Mouse (Mus musculus) midbrain, embryonic 16.5 days (tissue): Measurements from ENCODE around the gene Hist1h4d. TPM values are rescaled to one million over a fixed set of nuclear protein-coding genes. Genes with fewer than 3 reads are reported as not detected.
A peak's percentile ranks its signal among the peaks of the same experiment; 100 is the strongest.

ENCODE experiments used
- ATAC-seq: fragments of 200-750 bp; cut with Nextera tagmentation; 2 replicates; pipeline ENCODE4 v1.8.0; 2017; ENCODE audit warnings: moderate TSS enrichment
- H3K27ac ChIP-seq: fragments of 300-500 bp; sonication (generic); 2 replicates; pipeline ENCODE4 v1.5.1; 2014; ENCODE audit warnings: mild to moderate bottlenecking, low read length, mixed read lengths
- H3K27me3 ChIP-seq: fragments of 300-500 bp; sonication (generic); 2 replicates; pipeline ENCODE4 v1.6.1; 2014; ENCODE audit warnings: low read depth, low read length, mixed read lengths; ENCODE audit not compliant: control insufficient read depth, insufficient read depth
- H3K36me3 ChIP-seq: fragments of 300-500 bp; sonication (generic); 2 replicates; pipeline ENCODE4 v1.6.1; 2014; ENCODE audit warnings: mild to moderate bottlenecking, low read length, moderate library complexity, mixed read lengths; ENCODE audit not compliant: control insufficient read depth, insufficient read depth
- H3K4me1 ChIP-seq: fragments of 300-500 bp; sonication (generic); 2 replicates; pipeline ENCODE4 v1.6.1; 2014; ENCODE audit warnings: mild to moderate bottlenecking, low read length, mixed read lengths; ENCODE audit not compliant: control insufficient read depth, insufficient read depth
- H3K4me2 ChIP-seq: fragments of 300-500 bp; sonication (generic); 2 replicates; pipeline ENCODE4 v1.6.1; 2014; ENCODE audit warnings: mild to moderate bottlenecking, low read length, mixed read lengths
- H3K4me3 ChIP-seq: fragments of 300-500 bp; sonication (generic); 2 replicates; pipeline ENCODE4 v1.5.1; 2014; ENCODE audit warnings: low read depth, mild to moderate bottlenecking, low read length, moderate library complexity, mixed read lengths
- H3K9ac ChIP-seq: fragments of 300-500 bp; sonication (generic); 2 replicates; pipeline ENCODE4 v1.6.1; 2014; ENCODE audit warnings: low read depth, low read length, mixed read lengths
- H3K9me3 ChIP-seq: fragments of 300-500 bp; sonication (generic); replicated peaks from 2 replicates; pipeline ENCODE4 v1.6.1; 2014; ENCODE audit warnings: mild to moderate bottlenecking, low read length, mixed read lengths; ENCODE audit not compliant: control insufficient read depth, poor library complexity, severe bottlenecking
- WGBS: fragments of 180-500 bp; shearing (Covaris S2); extraction: QIAGEN DNeasy Blood & Tissue Kit; methylation state at CpG from one replicate; pipeline ENCODE4 v1.1.7; 2014; 5-methylcytosine and 5-hydroxymethylcytosine counted together
- polyA plus RNA-seq: library from polyadenylated mRNA; unstranded; fragments of >200 nt; fragmentation: Nextera tagmentation; extraction: Ambion mirVana; gene quantifications from 2 replicates; pipeline ENCODE4 v1.2.1, GENCODE M21; 2015

The Hist1h4d gene
- polyA plus RNA-seq, 1 experiment from 2014 or later = 21.8 TPM

DNA sequence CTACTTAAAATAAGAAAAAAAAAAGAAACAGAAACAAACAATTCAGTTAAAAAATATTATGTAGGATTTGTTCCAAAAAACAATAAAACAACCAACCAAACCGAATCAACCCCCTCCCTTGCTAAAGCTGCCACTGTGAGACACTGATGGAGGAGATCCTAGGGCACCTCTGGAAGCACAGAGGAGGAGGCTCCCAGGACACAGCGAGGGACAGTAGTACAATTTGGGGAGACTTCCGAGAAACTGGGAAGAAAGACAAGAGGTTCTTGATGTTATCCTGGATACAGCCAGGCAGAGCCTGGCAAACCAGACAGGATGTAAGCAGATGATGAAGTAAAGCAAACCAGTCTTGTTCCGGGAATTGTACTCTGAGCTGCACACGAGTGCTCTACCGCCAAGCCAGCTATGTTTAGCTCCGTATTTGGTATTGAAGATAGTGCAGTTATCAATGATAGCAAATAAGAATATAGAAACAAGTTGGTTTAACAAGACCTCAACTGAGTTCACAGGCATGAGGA is 21.8 kb downstream of the Hist1h4d start:
- Histone ChIP-seq H3K27me3 (no peaks in the 10 kb centered on the region), H3K9me3 (no peaks in the 10 kb centered on the region), H3K27ac (no peak overlapping the region), H3K9ac (no peak overlapping the region), H3K36me3 (no peaks in the 10 kb centered on the region), H3K4me1 (no peaks in the 10 kb centered on the region), H3K4me2 (no peak overlapping the region), H3K4me3 (no peak overlapping the region)
- 91% methylated on average over 7 of the region's 7 CpGs for WGBS
- ATAC-seq = no peak

DNA sequence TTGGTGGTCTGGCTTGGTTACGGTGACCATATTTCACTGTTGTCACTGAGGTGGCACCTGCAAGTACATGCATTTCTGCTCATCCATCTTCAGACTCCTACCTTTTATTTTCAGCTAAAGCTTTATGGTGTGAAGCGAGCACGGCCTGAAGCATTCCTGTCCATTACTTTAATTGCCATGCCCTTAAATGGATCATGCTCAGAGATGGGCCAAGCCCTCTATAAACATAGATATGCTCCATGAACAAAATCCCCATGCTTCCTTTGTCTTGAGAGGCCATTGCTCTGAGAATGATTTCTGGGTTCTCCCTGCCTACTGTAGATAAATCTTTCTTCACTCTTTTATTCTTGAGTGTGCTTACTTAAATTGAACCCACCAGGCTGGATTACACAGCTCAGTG is 23.1 kb downstream of the Hist1h4d start:
- H3K27me3 ChIP-seq = no peaks in the 10 kb centered on the region
- WGBS = 94% methylated on average over 3 of the region's 3 CpGs

GRCm38 (mm10) chr13:23605052-23605451 is 23.7 kb downstream of the Hist1h4d start:
- Histone ChIP-seq H3K4me3 (no peak overlapping the region), H3K9ac (no peak overlapping the region), H3K36me3 (no peaks in the 10 kb centered on the region), H3K27ac (no peak overlapping the region), H3K4me2 (no peak overlapping the region), H3K4me1 (no peaks in the 10 kb centered on the region), H3K27me3 (no peaks in the 10 kb centered on the region), H3K9me3 (no peaks in the 10 kb centered on the region)
- ATAC-seq = no peak
- WGBS = 93% methylated on average over 3 of the region's 3 CpGs

More for the DNA sequence above, 23.1 kb downstream of the Hist1h4d start:
- Histone ChIP-seq H3K9ac (no peak overlapping the region), H3K4me1 (no peaks in the 10 kb centered on the region), H3K4me3 (no peak overlapping the region), H3K9me3 (no peaks in the 10 kb centered on the region), H3K27ac (no peak overlapping the region), H3K4me2 (no peak overlapping the region), H3K36me3 (no peaks in the 10 kb centered on the region)
- ATAC-seq = no peak

GRCm38 (mm10) chr13:23609209-23609608 is 27.8 kb downstream of the Hist1h4d start:
- Histone ChIP-seq H3K4me2 (no peak overlapping the region), H3K27me3 (no peaks in the 10 kb centered on the region), H3K4me3 (no peak overlapping the region), H3K9me3 (no peaks in the 10 kb centered on the region), H3K36me3 (no peaks in the 10 kb centered on the region), H3K27ac (no peak overlapping the region), H3K4me1 (no peaks in the 10 kb centered on the region), H3K9ac (no peak overlapping the region)
- ATAC-seq = no peak
- WGBS = 92% methylated on average over 4 of the region's 4 CpGs

DNA sequence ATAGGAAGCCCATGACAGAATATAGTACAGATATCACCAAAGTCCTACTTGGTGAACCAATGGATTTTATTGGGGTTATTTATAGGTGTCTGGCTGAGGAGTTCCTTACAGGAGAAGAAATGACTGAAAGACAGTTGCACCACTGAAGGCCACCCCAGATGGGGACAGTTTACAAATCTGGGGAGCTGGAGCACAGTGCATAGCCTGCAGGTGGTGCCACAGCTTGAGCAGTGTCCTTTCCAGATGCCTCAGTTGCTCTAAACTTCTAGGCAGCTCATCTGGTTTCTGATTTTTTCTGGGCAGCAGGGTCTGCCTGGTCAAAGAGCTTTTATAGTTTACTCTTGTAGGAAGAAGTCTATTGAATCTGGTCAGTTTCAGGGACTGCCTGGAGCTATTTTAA is 28.4 kb downstream of the Hist1h4d start:
- H3K4me1 ChIP-seq = no peaks in the 10 kb centered on the region
- H3K4me2 ChIP-seq = no peak overlapping the region
- H3K9me3 ChIP-seq = no peaks in the 10 kb centered on the region
- no peak for ATAC-seq
- no peaks in the 10 kb centered on the region for H3K36me3 ChIP-seq
- H3K27ac ChIP-seq = no peak overlapping the region
- H3K9ac ChIP-seq = no peak overlapping the region
- H3K4me3 ChIP-seq = no peak overlapping the region
- H3K27me3 ChIP-seq = no peaks in the 10 kb centered on the region

- Histone ChIP-seq H3K27ac (no peak overlapping the region), H3K4me3 (no peak overlapping the region), H3K36me3 (no peaks in the 10 kb centered on the region), H3K27me3 (no peaks in the 10 kb centered on the region), H3K4me1 (no peaks in the 10 kb centered on the region), H3K4me2 (no peak overlapping the region), H3K9ac (no peak overlapping the region), H3K9me3 (no peaks in the 10 kb centered on the region)
- WGBS = 65% methylated on average over 2 of the region's 2 CpGs
- ATAC-seq = no peak
Observed at GRCm38 (mm10) chr13:23610393-23610792, 29.0 kb downstream of the Hist1h4d start.

- H3K4me2 ChIP-seq = no peak overlapping the region
- H3K36me3 ChIP-seq = no peaks in the 10 kb centered on the region
- no peaks in the 10 kb centered on the region for H3K4me1 ChIP-seq
- no peak overlapping the region for H3K4me3 ChIP-seq
- H3K9me3 ChIP-seq = no peaks in the 10 kb centered on the region
- H3K27me3 ChIP-seq = no peaks in the 10 kb centered on the region
- H3K9ac ChIP-seq = no peak overlapping the region
- ATAC-seq = no peak
- no peak overlapping the region for H3K27ac ChIP-seq
- 90% methylated on average over 3 of the region's 3 CpGs for WGBS
Observed at GRCm38 (mm10) chr13:23611638-23612037, 30.2 kb downstream of the Hist1h4d start.

- H3K27ac ChIP-seq = peak overlapping the region; percentile 89
- H3K4me2 ChIP-seq = peak overlapping the region; percentile 99
- H3K4me3 ChIP-seq = peak overlapping the region; percentile 63
- peak overlapping the region; percentile 70 for H3K9ac ChIP-seq
- no peaks in the 10 kb centered on the region for H3K9me3 ChIP-seq
- H3K27me3 ChIP-seq = no peaks in the 10 kb centered on the region
- no peaks in the 10 kb centered on the region for H3K36me3 ChIP-seq
- ATAC-seq = no peak
- 54% methylated on average over 12 of the region's 12 CpGs for WGBS
- H3K4me1 ChIP-seq = peaks cover 13% of the 10 kb centered on the region
Observed at GRCm38 (mm10) chr13:23620056-23620732, 38.8 kb downstream of the Hist1h4d start.

- H3K9ac ChIP-seq = peak within 1 kb of the TSS; percentile 74
- peaks cover 13% of the 10 kb centered on the region for H3K4me1 ChIP-seq
- no peaks in the 10 kb centered on the region for H3K9me3 ChIP-seq
- peak; percentile 91 for ATAC-seq
- H3K36me3 ChIP-seq = no peaks in the 10 kb centered on the region
- H3K4me2 ChIP-seq = peak within 1 kb of the TSS; percentile 99
- no peaks in the 10 kb centered on the region for H3K27me3 ChIP-seq
- peak within 1 kb of the TSS; percentile 89 for H3K27ac ChIP-seq
- WGBS = under 1% methylated on average over 27 of the region's 27 CpGs
- H3K4me3 ChIP-seq = peak within 1 kb of the TSS; percentile 63
Observed at GRCm38 (mm10) chr13:23620733-23621531, 39.5 kb downstream of the Hist1h4d start, which contains the start of gene Hist1h2be. Gene Hist1h2be (minus strand): TSS chr13:23621124.
